Mouse (Mus musculus) adrenal gland, postnatal 14 days (tissue): Measurements from ENCODE around the gene Uqcrq. TPM values are rescaled to one million over a fixed set of nuclear protein-coding genes. Genes with fewer than 3 reads are reported as not detected.

Experiments
- DNase-seq: peaks from one replicate; pipeline ENCODE4 v3.0.0; 2021; ENCODE audit warnings: mixed read lengths
- microRNA-seq, 2 experiments: library from miRNA; unstranded; fragments of <30 nt; microRNA quantifications; one replicate each; pipeline ENCODE4 v1.2.0; 2021
- total RNA-seq: library from RNA; stranded (reverse); gene quantifications from 2 replicates; pipeline ENCODE4 v1.2.3, GENCODE M21; 2021

Uqcrq gene
- total RNA-seq, 1 experiment from 2014 or later, result 1,730 TPM

DNA sequence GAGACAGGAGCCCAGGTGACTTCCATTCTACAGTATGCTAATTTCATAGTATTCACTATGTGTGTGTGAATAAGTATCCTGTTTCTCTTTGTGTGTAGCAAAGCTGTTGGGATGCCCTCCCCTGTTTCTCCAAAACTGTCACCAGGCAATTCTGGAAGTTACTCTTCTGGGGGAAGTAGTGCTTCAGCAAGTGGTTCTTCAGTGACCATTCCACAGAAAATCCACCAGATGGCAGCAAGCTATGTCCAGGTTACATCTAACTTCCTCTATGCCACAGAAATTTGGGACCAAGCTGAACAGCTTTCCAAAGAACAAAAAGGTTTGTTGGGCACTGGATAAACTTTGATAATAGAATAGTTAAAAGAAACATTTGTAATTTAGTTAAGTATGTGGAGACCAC lies 18.9 kb downstream of the Uqcrq start:
- DNase-seq, result peak; percentile 33

- DNase-seq, result no peak
These were observed 27.0 kb downstream of the Uqcrq start for GRCm38 (mm10) chr11:53403638-53404037.

DNA sequence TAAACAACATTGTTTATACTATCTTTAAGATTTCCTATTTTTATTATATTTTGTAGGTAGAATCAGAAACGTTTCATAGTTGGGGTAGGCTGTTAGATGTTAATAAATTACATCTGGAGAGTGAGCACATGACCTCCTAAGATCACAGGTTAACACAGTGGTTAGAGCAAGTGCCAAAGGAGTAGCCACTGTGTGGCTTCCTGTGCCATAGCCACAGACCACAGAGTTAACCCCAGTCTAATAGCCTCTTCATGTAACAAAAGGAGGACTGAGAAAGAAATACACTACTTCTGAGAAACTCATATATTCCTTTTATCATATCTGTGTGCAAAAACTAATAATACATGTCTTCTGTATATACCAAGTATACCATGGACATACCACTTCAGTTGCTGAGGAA lies 36.8 kb downstream of the Uqcrq start:
- DNase-seq, result no peak

- no peak for DNase-seq
These were observed 46.7 kb downstream of the Uqcrq start for GRCm38 (mm10) chr11:53383758-53384428.

GRCm38 (mm10) chr11:53378918-53379317 lies 51.7 kb downstream of the Uqcrq start:
- DNase-seq, result no peak

Small RNA genes within 50 kb of the gene (microRNA-seq; reads per million reads assigned to microRNA genes)
- gene Mir6920, result 0 reads per million in 2 experiments

Other genes starting within 250 kb of the Uqcrq start
- gene Hspa4, start 130.4 kb downstream of the Uqcrq start, total RNA-seq, result 174 and 183 TPM in 2 replicates
- gene Zcchc10, start 106.2 kb downstream of the Uqcrq start, total RNA-seq, result 10.6 and 11.8 TPM in 2 replicates
- gene Aff4, start 80.0 kb downstream of the Uqcrq start, total RNA-seq, result 168 and 172 TPM in 2 replicates
- gene Leap2, start 7.7 kb downstream of the Uqcrq start, total RNA-seq, result 0.79 and 17.6 TPM in 2 replicates
- gene Gdf9, start 192 bp upstream of the Uqcrq start, total RNA-seq, result 1.2 and 3.6 TPM in 2 replicates
- not detected in 2 replicates for gene Gm10447, start 26.3 kb upstream of the Uqcrq start, total RNA-seq
- 3.9 and 5.7 TPM in 2 replicates for gene Shroom1, start 26.4 kb upstream of the Uqcrq start, total RNA-seq
- gene Gm9837, start 39.6 kb upstream of the Uqcrq start, total RNA-seq, result not detected in 2 replicates
- gene Gm9945, start 49.3 kb upstream of the Uqcrq start, total RNA-seq, result not detected in 2 replicates
- 0.68 and 1.1 TPM in 2 replicates for gene Sowaha, start 49.4 kb upstream of the Uqcrq start, total RNA-seq
- gene Sept8, start 88.4 kb upstream of the Uqcrq start, total RNA-seq, result 39.0 and 42.2 TPM in 2 replicates
- 28.0 and 31.0 TPM in 2 replicates for gene Kif3a, start 136.5 kb upstream of the Uqcrq start, total RNA-seq
- not detected in 2 replicates for gene Il4, start 187.8 kb upstream of the Uqcrq start, total RNA-seq
- gene Il13, start 203.9 kb upstream of the Uqcrq start, total RNA-seq, result not detected in 2 replicates